ENCODE assay signal across 8 mouse cellular contexts in the genomic region with DNA sequence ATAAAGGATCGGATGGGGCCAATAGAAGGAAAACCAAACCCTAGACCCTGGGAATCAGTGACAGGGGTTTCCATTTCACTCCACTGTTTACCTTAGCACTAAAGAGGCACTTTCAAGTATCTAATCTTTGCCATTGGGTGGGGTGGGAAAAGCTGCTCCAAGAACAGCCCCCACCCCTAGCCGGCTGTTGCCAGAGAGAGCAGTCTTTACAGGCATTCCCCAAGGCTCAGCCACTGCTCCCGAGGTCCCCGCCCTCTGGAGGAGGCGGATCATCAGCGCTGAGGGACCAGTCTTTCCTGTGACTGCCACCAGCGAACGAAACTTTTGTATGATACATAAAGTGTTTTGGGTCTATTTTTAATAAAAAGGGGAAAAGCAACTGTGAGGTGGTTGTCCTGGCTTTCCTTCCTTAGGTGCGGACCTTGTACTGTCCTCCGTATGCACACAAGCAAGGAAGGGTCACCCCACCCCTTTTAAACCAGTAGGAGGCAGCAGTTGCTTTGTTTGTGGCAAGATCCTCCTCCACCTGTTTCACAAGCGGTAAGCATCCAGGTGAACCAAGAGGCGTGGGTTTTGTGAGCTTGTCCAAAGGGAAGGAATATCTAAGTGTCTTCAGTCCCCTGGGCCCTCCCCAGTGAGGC. TPM values are rescaled to one million over a fixed set of nuclear protein-coding genes. Genes with fewer than 3 reads are reported as not detected.
DNase-seq lines count a peak whose midpoint lies in the region; ATAC-seq lines count a peak whose summit lies in the region.

No protein-coding gene starts in this region.

- H3K4me2 ChIP-seq in hindbrain, embryonic 13.5 days, result peak overlapping the region; percentile 80

- H3K9me3 ChIP-seq in hindbrain, embryonic 13.5 days, result no peaks in the 10 kb centered on the region

- H3K27me3 ChIP-seq in hindbrain, embryonic 13.5 days, result no peaks in the 10 kb centered on the region

- H3K9ac ChIP-seq in hindbrain, embryonic 13.5 days, result peak overlapping the region; percentile 60

- peak; percentile 38 for DNase-seq in left cerebral cortex, postnatal 4 days
- DNase-seq in left cerebral cortex, adult 9 months (ENCODE audit: low spot score in 2 of 2), result no peak
- DNase-seq in embryo, embryonic 11 days, result peak; percentile 78
- peak; percentile 76 for DNase-seq in liver
- DNase-seq in neural tube, embryonic 10.5 days (ENCODE audit: extremely low spot score, low spot score), result peak; percentile 72
- no peak for DNase-seq in T-cell, adult 2 months (ENCODE audit: low spot score)
- DNase-seq in ovary, adult 18-20 months (ENCODE audit: low spot score), result no peak

- 0 out of 2 replicates have a peak, but pooled peaks cover 4% of the 10 kb centered on the region for H3K36me3 ChIP-seq in hindbrain, embryonic 13.5 days

- H3K27ac ChIP-seq in hindbrain, embryonic 13.5 days, result peak overlapping the region; percentile 58

- intact Hi-C loops in left cerebral cortex, postnatal 4 days (cut with DNase I), result no loop called here

- H3K4me1 ChIP-seq in hindbrain, embryonic 13.5 days (replicated peaks), result peaks cover 89% of the 10 kb centered on the region

- no peak for ATAC-seq in hindbrain, embryonic 13.5 days (ENCODE audit: low FRiP score)

- WGBS in hindbrain, embryonic 13.5 days, result 4% methylated on average over 12 of the region's 12 CpGs

- peak overlapping the region; percentile 14; the same call in 1 of the 2 replicates for H3K4me3 ChIP-seq in hindbrain, embryonic 13.5 days

RNA-seq across cellular contexts. Expression of a gene that starts 4.5 kb away (rescaled TPM):
- total RNA-seq in left cerebral cortex, postnatal 4 days (2021), result 10 to 100 TPM; 13.7 to 15.4 TPM
- polyA plus RNA-seq in hindbrain, embryonic 13.5 days (2015; fragmentation: Nextera tagmentation; extraction: Ambion mirVana), result 22.2 and 25.4 TPM in 2 replicates

RNA-seq across cellular contexts. Expression of a gene that starts 5.1 kb away (rescaled TPM):
- 1 to 10 TPM; 5.8 to 6.9 TPM for total RNA-seq in left cerebral cortex, postnatal 4 days (2021)
- polyA plus RNA-seq in hindbrain, embryonic 13.5 days (2015; fragmentation: Nextera tagmentation; extraction: Ambion mirVana), result 5.2 and 7.0 TPM in 2 replicates

RNA-seq across cellular contexts. Expression of a gene that starts 11.2 kb away (rescaled TPM):
- total RNA-seq in left cerebral cortex, postnatal 4 days (2021), result 1 to 10 TPM; 8.3 to 9.3 TPM
- 26.7 and 28.6 TPM in 2 replicates for polyA plus RNA-seq in hindbrain, embryonic 13.5 days (2015; fragmentation: Nextera tagmentation; extraction: Ambion mirVana)

RNA-seq across cellular contexts. Expression of a gene that starts 23.4 kb away (rescaled TPM):
- 10 to 100 TPM; 34.2 to 34.8 TPM for total RNA-seq in left cerebral cortex, postnatal 4 days (2021)
- 17.2 and 18.5 TPM in 2 replicates for polyA plus RNA-seq in hindbrain, embryonic 13.5 days (2015; fragmentation: Nextera tagmentation; extraction: Ambion mirVana)

RNA-seq across cellular contexts. Expression of a gene that starts 36.9 kb away (rescaled TPM):
- 1 to 10 TPM; 5.6 to 6.2 TPM for total RNA-seq in left cerebral cortex, postnatal 4 days (2021)
- 34.6 and 39.4 TPM in 2 replicates for polyA plus RNA-seq in hindbrain, embryonic 13.5 days (2015; fragmentation: Nextera tagmentation; extraction: Ambion mirVana)

Comparison
In these comparisons a context has a peak if more than half of its experiments do, and no peak if none do; other contexts are left out.
1. DNase-seq: peak in left cerebral cortex, postnatal 4 days (single experiment), embryo, embryonic 11 days (single experiment), liver (single experiment) and neural tube, embryonic 10.5 days (single experiment); none in left cerebral cortex, adult 9 months (0 of 2), T-cell, adult 2 months (single experiment) and ovary, adult 18-20 months (single experiment).